ENCODE assay signal across 8 mouse cellular contexts in the genomic region with DNA sequence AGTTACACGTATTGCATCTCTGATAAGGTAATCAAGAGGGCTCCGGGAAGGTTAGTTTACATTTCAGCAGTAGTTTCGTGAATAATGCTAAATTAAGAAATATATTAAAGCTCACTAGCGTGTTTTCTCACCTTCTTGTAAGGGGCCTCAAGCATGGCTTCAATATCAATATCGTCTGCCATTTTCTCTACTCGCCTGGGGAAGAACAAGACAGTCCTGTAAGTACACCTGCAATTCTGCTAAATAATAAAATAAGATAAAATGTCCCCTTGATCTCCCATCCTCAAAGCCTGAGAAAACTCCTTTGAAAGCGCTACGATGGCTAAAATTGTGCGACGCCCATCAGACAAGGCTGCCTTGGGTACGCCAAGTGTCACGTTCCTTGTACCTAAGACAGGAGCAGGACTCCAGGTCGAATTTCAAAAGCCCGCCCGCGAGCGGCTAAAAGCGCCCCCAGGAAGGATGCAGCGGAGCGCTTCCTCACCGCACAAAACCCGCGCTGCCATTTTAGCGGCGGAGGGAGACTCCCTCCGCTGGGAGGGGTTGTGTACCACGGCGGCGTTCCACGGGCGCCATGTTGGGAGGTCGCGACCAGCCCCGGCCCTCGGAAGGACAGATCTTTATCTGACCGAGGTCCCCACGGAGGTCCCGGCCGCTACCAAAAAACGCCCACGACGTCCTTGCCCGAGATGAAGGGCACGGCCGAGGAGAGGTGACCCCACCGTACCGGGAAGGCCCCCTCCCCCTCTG. TPM values are rescaled to one million over a fixed set of nuclear protein-coding genes. Genes with fewer than 3 reads are reported as not detected.
DNase-seq lines count a peak whose midpoint lies in the region; ATAC-seq lines count a peak whose summit lies in the region.

No protein-coding gene starts in this region.

- no peaks in the 10 kb centered on the region for H3K27me3 ChIP-seq in embryonic facial prominence, embryonic 14.5 days (replicated peaks; ENCODE audit: control insufficient read depth, insufficient read depth, low read length)
- H3K27me3 ChIP-seq in kidney, embryonic 14.5 days (ENCODE audit: control insufficient read depth, insufficient read depth, low read length): no peaks in the 10 kb centered on the region
- H3K27me3 ChIP-seq in liver, embryonic 12.5 days (replicated peaks): no peaks in the 10 kb centered on the region
- H3K27me3 ChIP-seq in splenic B cell, adult 2 months (ENCODE audit: control insufficient read depth, insufficient read depth, low read length, poor library complexity, severe bottlenecking): no peaks in the 10 kb centered on the region

- peak overlapping the region; percentile 98 for H3K27ac ChIP-seq in embryonic facial prominence, embryonic 14.5 days (replicated peaks; ENCODE audit: low read depth, low read length)
- H3K27ac ChIP-seq in kidney, embryonic 14.5 days (ENCODE audit: low read depth, low read length): peak overlapping the region; percentile 96
- peak overlapping the region; percentile 99 for H3K27ac ChIP-seq in liver, embryonic 12.5 days

- H3K36me3 ChIP-seq in embryonic facial prominence, embryonic 14.5 days (ENCODE audit: control insufficient read depth, insufficient read depth, low read length): peaks cover 47% of the 10 kb centered on the region
- H3K36me3 ChIP-seq in kidney, embryonic 14.5 days (ENCODE audit: control insufficient read depth, insufficient read depth, low read length): peaks cover 44% of the 10 kb centered on the region
- peaks cover 46% of the 10 kb centered on the region for H3K36me3 ChIP-seq in liver, embryonic 12.5 days
- H3K36me3 ChIP-seq in splenic B cell, adult 2 months (ENCODE audit: control insufficient read depth, insufficient read depth, low read length, poor library complexity, severe bottlenecking): peaks cover 11% of the 10 kb centered on the region

- ATAC-seq in embryonic facial prominence, embryonic 14.5 days (ENCODE audit: low read depth): 0 out of 2 replicates have a peak, but pooled peaks have one; percentile 31
- ATAC-seq in kidney, embryonic 14.5 days (ENCODE audit: low FRiP score, low TSS enrichment): peak; percentile 55
- peak; percentile 40; the same call in 1 of the 2 replicates for ATAC-seq in liver, embryonic 12.5 days

- WGBS in embryonic facial prominence, embryonic 14.5 days: under 1% methylated on average over 43 of the region's 47 CpGs
- WGBS in kidney, embryonic 14.5 days: 2% methylated on average over 47 of the region's 47 CpGs
- WGBS in liver, embryonic 12.5 days (ENCODE audit: insufficient replicate concordance): under 1% methylated on average over 47 of the region's 47 CpGs

- H3K4me3 ChIP-seq in embryonic facial prominence, embryonic 14.5 days (ENCODE audit: low read depth, low read length): peak overlapping the region; percentile 98
- peak overlapping the region; percentile 96 for H3K4me3 ChIP-seq in kidney, embryonic 14.5 days (ENCODE audit: low read length)
- peak overlapping the region; percentile 93 for H3K4me3 ChIP-seq in liver, embryonic 12.5 days

- peak overlapping the region; percentile 93 for H3K4me2 ChIP-seq in embryonic facial prominence, embryonic 14.5 days (ENCODE audit: low read depth, low read length)
- peak overlapping the region; percentile 68 for H3K4me2 ChIP-seq in kidney, embryonic 14.5 days (replicated peaks; ENCODE audit: low read depth, low read length)
- peak overlapping the region; percentile 84 for H3K4me2 ChIP-seq in liver, embryonic 12.5 days

- peaks cover 27% of the 10 kb centered on the region for H3K4me1 ChIP-seq in embryonic facial prominence, embryonic 14.5 days (ENCODE audit: control insufficient read depth, insufficient read depth, low read length)
- H3K4me1 ChIP-seq in kidney, embryonic 14.5 days (ENCODE audit: control insufficient read depth, insufficient read depth, low read length): peaks cover 9% of the 10 kb centered on the region; the same call in 1 of the 2 replicates
- peaks cover 39% of the 10 kb centered on the region for H3K4me1 ChIP-seq in liver, embryonic 12.5 days

- no peaks in the 10 kb centered on the region for H3K9me3 ChIP-seq in embryonic facial prominence, embryonic 14.5 days (ENCODE audit: control insufficient read depth, low read length)
- no peaks in the 10 kb centered on the region for H3K9me3 ChIP-seq in kidney, embryonic 14.5 days (ENCODE audit: control insufficient read depth, low read length)
- H3K9me3 ChIP-seq in liver, embryonic 12.5 days (replicated peaks): no peaks in the 10 kb centered on the region

- peak overlapping the region; percentile 100 for H3K9ac ChIP-seq in embryonic facial prominence, embryonic 14.5 days (ENCODE audit: low read depth, low read length)
- peak overlapping the region; percentile 100 for H3K9ac ChIP-seq in kidney, embryonic 14.5 days (ENCODE audit: low read depth, low read length)
- H3K9ac ChIP-seq in liver, embryonic 12.5 days: peak overlapping the region; percentile 100

- DNase-seq in 416B (ENCODE audit: low read depth): peak; percentile 79
- DNase-seq in adrenal gland, postnatal 36 days: peak; percentile 81 to 88
- DNase-seq in embryonic facial prominence, embryonic 14.5 days (ENCODE audit: low spot score): peak; percentile 91
- peak; percentile 68 to 77 for DNase-seq in heart, adult 9 months (ENCODE audit: low spot score in 2 of 2)
- DNase-seq in naive thymus-derived CD4-positive, alpha-beta T cell, adult 2 months (ENCODE audit: low read depth): peak; percentile 92
- DNase-seq in splenic B cell, adult 2 months (ENCODE audit: low read depth, low spot score): peak; percentile 89

RNA-seq across cellular contexts. Expression of a gene that starts 0.8 kb away (rescaled TPM):
- total RNA-seq in adrenal gland, postnatal 36 days (2021): 100 to 1,000 TPM; 334 to 392 TPM
- 561 and 619 TPM in 2 replicates for polyA plus RNA-seq in embryonic facial prominence, embryonic 14.5 days (2014; fragmentation: Nextera tagmentation; extraction: Ambion mirVana)
- 683 and 751 TPM in 2 replicates for polyA plus RNA-seq in kidney, embryonic 14.5 days (2014; fragmentation: Nextera tagmentation; extraction: Ambion mirVana)
- polyA plus RNA-seq in liver, embryonic 12.5 days (2016; fragmentation: Nextera tagmentation; extraction: Ambion mirVana): 328 and 329 TPM in 2 replicates

RNA-seq across cellular contexts. Expression of a gene that starts 17.0 kb away (rescaled TPM):
- 10 to 100 TPM; 31.8 to 45.5 TPM for total RNA-seq in adrenal gland, postnatal 36 days (2021)
- 69.8 and 76.1 TPM in 2 replicates for polyA plus RNA-seq in embryonic facial prominence, embryonic 14.5 days (2014; fragmentation: Nextera tagmentation; extraction: Ambion mirVana)
- polyA plus RNA-seq in kidney, embryonic 14.5 days (2014; fragmentation: Nextera tagmentation; extraction: Ambion mirVana): 68.8 and 71.7 TPM in 2 replicates
- 22.1 and 26.2 TPM in 2 replicates for polyA plus RNA-seq in liver, embryonic 12.5 days (2016; fragmentation: Nextera tagmentation; extraction: Ambion mirVana)

RNA-seq across cellular contexts. Expression of a gene that starts 35.2 kb away (rescaled TPM):
- total RNA-seq in adrenal gland, postnatal 36 days (2021): 10 to 100 TPM; 82.1 to 90.9 TPM
- 36.0 and 40.8 TPM in 2 replicates for polyA plus RNA-seq in embryonic facial prominence, embryonic 14.5 days (2014; fragmentation: Nextera tagmentation; extraction: Ambion mirVana)
- 40.8 and 44.6 TPM in 2 replicates for polyA plus RNA-seq in kidney, embryonic 14.5 days (2014; fragmentation: Nextera tagmentation; extraction: Ambion mirVana)
- polyA plus RNA-seq in liver, embryonic 12.5 days (2016; fragmentation: Nextera tagmentation; extraction: Ambion mirVana): 70.7 and 72.0 TPM in 2 replicates

RNA-seq across cellular contexts. Expression of a gene that starts 35.4 kb away (rescaled TPM):
- 100 to 1,000 TPM; 319 to 321 TPM for total RNA-seq in adrenal gland, postnatal 36 days (2021)
- polyA plus RNA-seq in embryonic facial prominence, embryonic 14.5 days (2014; fragmentation: Nextera tagmentation; extraction: Ambion mirVana): 411 and 416 TPM in 2 replicates
- 417 and 550 TPM in 2 replicates for polyA plus RNA-seq in kidney, embryonic 14.5 days (2014; fragmentation: Nextera tagmentation; extraction: Ambion mirVana)
- polyA plus RNA-seq in liver, embryonic 12.5 days (2016; fragmentation: Nextera tagmentation; extraction: Ambion mirVana): 302 and 311 TPM in 2 replicates

RNA-seq across cellular contexts. Expression of a gene that starts 52.3 kb away (rescaled TPM):
- total RNA-seq in adrenal gland, postnatal 36 days (2021): 10 to 100 TPM; 17.6 to 30.3 TPM
- 10.6 and 15.7 TPM in 2 replicates for polyA plus RNA-seq in embryonic facial prominence, embryonic 14.5 days (2014; fragmentation: Nextera tagmentation; extraction: Ambion mirVana)
- polyA plus RNA-seq in kidney, embryonic 14.5 days (2014; fragmentation: Nextera tagmentation; extraction: Ambion mirVana): 3.4 and 13.2 TPM in 2 replicates
- 11.1 and 11.6 TPM in 2 replicates for polyA plus RNA-seq in liver, embryonic 12.5 days (2016; fragmentation: Nextera tagmentation; extraction: Ambion mirVana)

Comparison
In these comparisons a context has a peak if more than half of its experiments do, and no peak if none do; other contexts are left out.
1. Peak in every context shown above with its lines: DNase-seq, ATAC-seq, H3K4me3 ChIP-seq and H3K27ac ChIP-seq.